Mouse (Mus musculus) MEL (cell line): ENCODE results near the gene Usp53. TPM values are rescaled to one million over a fixed set of nuclear protein-coding genes. Genes with fewer than 3 reads are reported as not detected.
A peak's percentile ranks its signal among the peaks of the same experiment; 100 is the strongest.

Experiments
- DNase-seq: peaks from one replicate; pipeline ENCODE4 v3.0.0; 2011; ENCODE audit warnings: low read depth, low spot score
- H3K27ac ChIP-seq: 2 replicates; pipeline ENCODE4 v1.5.1; 2012; ENCODE audit warnings: low read depth, mild to moderate bottlenecking, control low read depth, low read length, moderate library complexity; ENCODE audit not compliant: control insufficient read depth
- H3K27me3 ChIP-seq, 2 experiments: fragments of 150-350 bp in 1 of 2; sonication (generic) in 1 of 2; 2 replicates each; pipeline ENCODE4 v1.6.1; 2012; ENCODE audit warnings: low read length in 2 of 2, mild to moderate bottlenecking in 2 of 2, improper control_type of control experiment in 1 of 2, moderate library complexity in 1 of 2; ENCODE audit not compliant: insufficient read depth in 2 of 2, control insufficient read depth in 1 of 2
- H3K36me3 ChIP-seq, 2 experiments: 2 replicates each; pipeline ENCODE4 v1.6.1; 2012 to 2014; ENCODE audit warnings: low read length in 2 of 2, improper control_type of control experiment in 1 of 2, inconsistent platforms in 1 of 2, mild to moderate bottlenecking in 1 of 2; ENCODE audit not compliant: insufficient read depth in 2 of 2, control insufficient read depth in 1 of 2
- H3K4me1 ChIP-seq, 2 experiments: fragments of 150-350 bp in 1 of 2; sonication (generic) in 1 of 2; 2 replicates each; pipeline ENCODE4 v1.6.1; 2012; ENCODE audit warnings: low read length in 2 of 2, improper control_type of control experiment in 1 of 2, mild to moderate bottlenecking in 1 of 2; ENCODE audit not compliant: insufficient read depth in 2 of 2, control insufficient read depth in 1 of 2
- H3K4me3 ChIP-seq, 2 experiments: fragments of 150-350 bp in 1 of 2; sonication (generic) in 1 of 2; 2 replicates each; pipeline ENCODE4 v1.5.1; 2012; ENCODE audit warnings: low read depth in 2 of 2, low read length in 2 of 2, mild to moderate bottlenecking in 2 of 2, moderate library complexity in 2 of 2, control low read depth in 1 of 2, improper control_type of control experiment in 1 of 2; ENCODE audit not compliant: control insufficient read depth in 1 of 2, insufficient read depth in 1 of 2
- H3K79me2 ChIP-seq: 2 replicates; pipeline ENCODE4 v1.6.1; 2012; ENCODE audit warnings: mild to moderate bottlenecking, low read length, moderate library complexity; ENCODE audit not compliant: control insufficient read depth, poor library complexity, insufficient read depth
- H3K9ac ChIP-seq: 2 replicates; pipeline ENCODE4 v1.6.1; 2012; ENCODE audit warnings: low read depth, mild to moderate bottlenecking, control low read depth, low read length, moderate library complexity; ENCODE audit not compliant: control insufficient read depth, poor library complexity, severe bottlenecking
- H3K9me3 ChIP-seq: fragments of 150-350 bp; sonication (generic); replicated peaks from 2 replicates; pipeline ENCODE4 v1.6.1; 2012; ENCODE audit warnings: mild to moderate bottlenecking, low read length, improper control_type of control experiment, moderate library complexity; ENCODE audit not compliant: insufficient read depth
- CHD1 ChIP-seq: IDR thresholded peaks from 2 replicates; pipeline ENCODE4 v1.6.1; 2012; ENCODE audit warnings: low read depth, mild to moderate bottlenecking, inconsistent platforms, low read length, improper control_type of control experiment
- CHD2 ChIP-seq: IDR thresholded peaks from 2 replicates; pipeline ENCODE4 v1.6.1; 2011; ENCODE audit warnings: low read length, improper control_type of control experiment
- CTCF ChIP-seq, 3 experiments: IDR thresholded peaks in 2 of 3; conservative IDR thresholded peaks in 1 of 3; 2 replicates each; pipeline ENCODE4 v1.5.1; 2011 to 2012; ENCODE audit warnings: low read length in 3 of 3, low read depth in 2 of 3, mild to moderate bottlenecking in 2 of 3, improper control_type of control experiment in 1 of 3, inconsistent platforms in 1 of 3, mixed read lengths in 1 of 3, moderate library complexity in 1 of 3; ENCODE audit not compliant: control insufficient read depth in 1 of 3, insufficient read depth in 1 of 3, poor library complexity in 1 of 3, severe bottlenecking in 1 of 3
- ELF1 ChIP-seq: IDR thresholded peaks from 2 replicates; pipeline ENCODE4 v1.6.1; 2014; ENCODE audit warnings: low read depth, mild to moderate bottlenecking, inconsistent platforms, low read length, improper control_type of control experiment, moderate library complexity
- EP300 ChIP-seq, 2 experiments: IDR thresholded peaks; 2 replicates each; pipeline ENCODE4 v1.6.1; 2011; ENCODE audit warnings: improper control_type of control experiment in 2 of 2, low read length in 2 of 2, low read depth in 1 of 2, mild to moderate bottlenecking in 1 of 2
- GABPA ChIP-seq: IDR thresholded peaks from 2 replicates; pipeline ENCODE4 v1.6.1; 2012; ENCODE audit warnings: low read depth, mild to moderate bottlenecking, inconsistent platforms, low read length, improper control_type of control experiment, moderate library complexity
- JUND ChIP-seq: IDR thresholded peaks from 2 replicates; pipeline ENCODE4 v1.6.1; 2011; ENCODE audit warnings: low read depth, mild to moderate bottlenecking, improper control_type of control experiment, low read length
- KAT2A ChIP-seq: conservative IDR thresholded peaks from 2 replicates; pipeline ENCODE4 v1.6.1; 2012; ENCODE audit warnings: low read depth, low read length, improper control_type of control experiment, inconsistent platforms
- MAFK ChIP-seq: IDR thresholded peaks from 2 replicates; pipeline ENCODE4 v1.6.1; 2011; ENCODE audit warnings: low read depth, mild to moderate bottlenecking, low read length, improper control_type of control experiment, borderline replicate concordance
- MAZ ChIP-seq: IDR thresholded peaks from 2 replicates; pipeline ENCODE4 v1.6.1; 2012; ENCODE audit warnings: low read depth, mild to moderate bottlenecking, inconsistent platforms, low read length, improper control_type of control experiment
- MEF2A ChIP-seq: IDR thresholded peaks from 2 replicates; pipeline ENCODE4 v1.6.1; 2014; ENCODE audit warnings: low read depth, mild to moderate bottlenecking, inconsistent platforms, low read length, improper control_type of control experiment; ENCODE audit not compliant: poor library complexity, insufficient replicate concordance, severe bottlenecking; ENCODE audit errors: extremely low read depth
- MXI1 ChIP-seq: IDR thresholded peaks from 2 replicates; pipeline ENCODE4 v1.6.1; 2011; ENCODE audit warnings: mild to moderate bottlenecking, low read depth, low read length, improper control_type of control experiment
- NELFE ChIP-seq: IDR thresholded peaks from 2 replicates; pipeline ENCODE4 v1.6.1; 2011; ENCODE audit warnings: low read depth, low read length, improper control_type of control experiment
- NRF1 ChIP-seq: IDR thresholded peaks from 2 replicates; pipeline ENCODE4 v1.6.1; 2014; ENCODE audit warnings: low read depth, mild to moderate bottlenecking, inconsistent platforms, low read length, improper control_type of control experiment, moderate library complexity; ENCODE audit not compliant: poor library complexity, insufficient read depth, severe bottlenecking
- POLR2AphosphoS2 ChIP-seq: IDR thresholded peaks from 2 replicates; pipeline ENCODE4 v1.6.1; 2011; ENCODE audit warnings: low read length, improper control_type of control experiment
- RAD21 ChIP-seq: IDR thresholded peaks from 2 replicates; pipeline ENCODE4 v1.6.1; 2011; ENCODE audit warnings: mild to moderate bottlenecking, low read depth, low read length, improper control_type of control experiment
- RCOR1 ChIP-seq: IDR thresholded peaks from 2 replicates; pipeline ENCODE4 v1.6.1; 2012; ENCODE audit warnings: low read depth, mild to moderate bottlenecking, inconsistent platforms, low read length, improper control_type of control experiment
- SIN3A ChIP-seq: IDR thresholded peaks from 2 replicates; pipeline ENCODE4 v1.6.1; 2012; ENCODE audit warnings: low read length, improper control_type of control experiment, inconsistent platforms
- TAL1 ChIP-seq: IDR thresholded peaks from 2 replicates; pipeline ENCODE4 v1.6.1; 2012; ENCODE audit warnings: mild to moderate bottlenecking, inconsistent platforms, low read length, moderate library complexity, mixed read lengths
- TBP ChIP-seq: IDR thresholded peaks from 2 replicates; pipeline ENCODE4 v1.8.0; 2011; ENCODE audit warnings: low read depth, low read length, improper control_type of control experiment
- USF2 ChIP-seq, 2 experiments: IDR thresholded peaks; 2 replicates each; pipeline ENCODE4 v1.6.1; 2011 to 2012; ENCODE audit warnings: improper control_type of control experiment in 2 of 2, low read length in 2 of 2, borderline replicate concordance in 1 of 2, inconsistent platforms in 1 of 2, low read depth in 1 of 2, mild to moderate bottlenecking in 1 of 2; ENCODE audit not compliant: insufficient read depth in 1 of 2
- ZKSCAN1 ChIP-seq: IDR thresholded peaks from 2 replicates; pipeline ENCODE4 v1.6.1; 2012; ENCODE audit warnings: low read depth, mild to moderate bottlenecking, inconsistent platforms, low read length, improper control_type of control experiment, moderate library complexity
- ZMIZ1 ChIP-seq: IDR thresholded peaks from 2 replicates; pipeline ENCODE4 v1.6.1; 2012; ENCODE audit warnings: low read depth, mild to moderate bottlenecking, inconsistent platforms, low read length, improper control_type of control experiment, moderate library complexity
- polyA plus RNA-seq, 2 experiments: library from polyadenylated mRNA; stranded (reverse) in 1 of 2; unstranded in 1 of 2; fragments of >175 nt in 1 of 2; fragments of >200 nt in 1 of 2; gene quantifications; 2 replicates each; pipeline versions ENCODE4 v1.2.1 to v1.2.4; 2012; ENCODE audit warnings: low replicate concordance in 2 of 2, low read depth in 1 of 2; ENCODE audit not compliant: insufficient read length in 2 of 2, insufficient read depth in 1 of 2, missing spikeins in 1 of 2
- total RNA-seq: library from RNA; depleted of rRNA; stranded (reverse); fragments of 300-350 nt; gene quantifications from 2 replicates; pipeline ENCODE4 v1.2.3, GENCODE M21; 2012

The Usp53 gene
- total and polyA plus RNA-seq, 3 experiments, result 2.0 to 2.7 TPM; not detected in 1

- peaks cover 0 to 7% of the 10 kb centered on the region in 2 experiments; a peak in 1 of 4 replicates for H3K4me1 ChIP-seq
- TF ChIP-seq MXI1, result peak; percentile 90
- no peak for TF ChIP-seq ELF1
- peak; percentile 55; the same call in 1 of the 2 replicates for TF ChIP-seq SIN3A
- TF ChIP-seq NRF1, result peak; percentile 49; the same call in 1 of the 2 replicates
- TF ChIP-seq EP300 (IDR thresholded peaks at IDR 0.05; ENCODE audit: low read depth in 1 of 2, low read length in 2 of 2), result peak; percentile 0 to 12; a peak in 2 of 4 replicates
- TF ChIP-seq POLR2AphosphoS2, result no peak
- peak; percentile 77 for TF ChIP-seq RCOR1
- no peaks in the 10 kb centered on the region for H3K9me3 ChIP-seq
- peaks cover 3% of the 10 kb centered on the region; the same call in 1 of the 2 replicates for H3K79me2 ChIP-seq
- H3K9ac ChIP-seq, result peak overlapping the region; percentile 72
- H3K4me3 ChIP-seq, result peak overlapping the region; percentile 88 to 89
- no peaks in the 10 kb centered on the region for H3K27me3 ChIP-seq
- H3K36me3 ChIP-seq, result peaks cover 0 to 11% of the 10 kb centered on the region in 2 experiments; a peak in 2 of 4 replicates
- H3K27ac ChIP-seq, result no peak overlapping the region
- peak; percentile 69 for DNase-seq
Observed at GRCm38 (mm10) chr3:122983849-122984248, 461 bp downstream of the Usp53 start.

- Histone ChIP-seq H3K27me3 (no peaks in the 10 kb centered on the region), H3K27ac (no peak overlapping the region), H3K79me2 (no peaks in the 10 kb centered on the region), H3K9me3 (no peaks in the 10 kb centered on the region), H3K9ac (no peak overlapping the region), H3K36me3 (no peaks in the 10 kb centered on the region), H3K4me1 (no peaks in the 10 kb centered on the region; a peak in 1 of 4 replicates), H3K4me3 (no peak overlapping the region)
- no peak for DNase-seq
- TF ChIP-seq MXI1, result no peak
- TF ChIP-seq MAFK, result no peak
- TF ChIP-seq MAZ, result no peak
- no peak for TF ChIP-seq TAL1
- TF ChIP-seq ZMIZ1, result no peak
- TF ChIP-seq CHD1, result no peak
- no peak for TF ChIP-seq MEF2A
- TF ChIP-seq JUND, result no peak
- TF ChIP-seq KAT2A, result no peak
- no peak for TF ChIP-seq USF2 (IDR thresholded peaks at IDR 0.05; ENCODE audit: borderline replicate concordance in 1 of 2, insufficient read depth in 1 of 2, low read depth in 1 of 2, low read length in 2 of 2)
- TF ChIP-seq ZKSCAN1, result no peak
- no peak for TF ChIP-seq GABPA
- no peak for TF ChIP-seq NELFE
- TF ChIP-seq CTCF (IDR thresholded peaks at IDR 0.05 in 2 of 3, conservative IDR thresholded peaks at IDR 0.05 in 1 of 3; ENCODE audit: control insufficient read depth in 1 of 3, insufficient read depth in 1 of 3, low read depth in 2 of 3, low read length in 3 of 3, poor library complexity in 1 of 3, severe bottlenecking in 1 of 3), result no peak
- no peak for TF ChIP-seq TBP
- TF ChIP-seq CHD2, result no peak
- TF ChIP-seq RAD21, result no peak
Observed at GRCm38 (mm10) chr3:122975964-122976363, 8.3 kb downstream of the Usp53 start.
